Mouse (Mus musculus) heart, adult 2 months (tissue): ENCODE data around the gene Gm5849. TPM values are rescaled to one million over a fixed set of nuclear protein-coding genes. Genes with fewer than 3 reads are reported as not detected.
"Not testable (repeated sequence)": the region's sequence is repeated elsewhere in the genome, so short reads cannot be mapped to it uniquely, and the experiment has no call there.

Source experiments
- DNase-seq, 2 experiments: peaks; one replicate each; pipeline ENCODE4 v3.0.0; 2021
- H3K27ac ChIP-seq: fragments of 200-600 bp; 2 replicates; pipeline ENCODE4 v1.8.1; 2022
- H3K27me3 ChIP-seq: fragments of 200-500 bp; 2 replicates; pipeline ENCODE4 v1.6.1; 2012; ENCODE audit warnings: mild to moderate bottlenecking, low read length, inconsistent platforms, mixed read lengths; ENCODE audit not compliant: control insufficient read depth, insufficient read depth
- H3K36me3 ChIP-seq: fragments of 200-500 bp; 2 replicates; pipeline ENCODE4 v1.6.1; 2012; ENCODE audit warnings: low read length, inconsistent platforms; ENCODE audit not compliant: control insufficient read depth, insufficient read depth
- H3K4me1 ChIP-seq: fragments of 200-500 bp; 2 replicates; pipeline ENCODE4 v1.6.1; 2011; ENCODE audit warnings: low read length; ENCODE audit not compliant: control insufficient read depth, insufficient read depth
- H3K4me3 ChIP-seq: fragments of 200-600 bp; 2 replicates; pipeline ENCODE4 v1.8.1; 2022
- H3K79me2 ChIP-seq: fragments of 200-500 bp; replicated peaks from 2 replicates; pipeline ENCODE4 v1.6.1; 2012; ENCODE audit warnings: mild to moderate bottlenecking, inconsistent platforms, low read length, moderate library complexity, mixed read lengths; ENCODE audit not compliant: control insufficient read depth, insufficient read depth
- H3K9ac ChIP-seq: fragments of 200-500 bp; 2 replicates; pipeline ENCODE4 v1.6.1; 2012; ENCODE audit warnings: low read depth, mild to moderate bottlenecking, control low read depth, inconsistent platforms, low read length, mixed read lengths
- CTCF ChIP-seq: fragments of 200-600 bp; IDR thresholded peaks from 2 replicates; pipeline ENCODE4 v1.8.1; 2022; ENCODE audit warnings: antibody characterized with exemption, mild to moderate bottlenecking, moderate library complexity
- EP300 ChIP-seq: fragments of 200-500 bp; IDR thresholded peaks from 2 replicates; pipeline ENCODE4 v1.6.1; 2011; ENCODE audit warnings: low read depth, low read length, control low read depth; ENCODE audit not compliant: insufficient read depth
- POLR2A ChIP-seq: fragments of 200-500 bp; IDR thresholded peaks from 2 replicates; pipeline ENCODE4 v1.6.1; 2011; ENCODE audit warnings: mild to moderate bottlenecking, low read depth, low read length, control low read depth; ENCODE audit not compliant: insufficient read depth
- WGBS: fragments of 180-500 bp; shearing (Covaris S2); methylation state at CpG from one replicate; pipeline ENCODE4 v1.1.7; 2018; 5-methylcytosine and 5-hydroxymethylcytosine counted together
- intact Hi-C: fragments of 180-260 bp; cut with DNase I; formaldehyde crosslinking; loops from one replicate; pipeline ENCODE4 v1.15.1; 2025
- long read RNA-seq: library from polyadenylated mRNA; stranded (forward); transcript quantifications from one replicate; pipeline ENCODE4 v2.0.0, GENCODE M21; 2021
- polyA plus RNA-seq: library from polyadenylated mRNA; depleted of rRNA; stranded (reverse); fragments of >200 nt; gene quantifications from 2 replicates; pipeline ENCODE4 v1.2.3, GENCODE M21; 2012; rRNA removed
- total RNA-seq, 2 experiments: library from RNA; stranded (reverse); gene quantifications; 2 replicates each; pipeline ENCODE4 v1.2.3; 2021

Gm5849 gene
- total RNA-seq (not detected), polyA plus RNA-seq (not detected in 2 replicates)
- long read RNA-seq = 0 reads

GRCm38 (mm10) chr3:90777776-90778175 lies at the start of gene Gm5849:
Gene Gm5849 (minus strand): TSS chr3:90777876.
- H3K36me3 ChIP-seq, intact Hi-C loops, H3K9ac ChIP-seq, H3K4me1 ChIP-seq, H3K79me2 ChIP-seq, H3K4me3 ChIP-seq, DNase-seq, H3K27me3 ChIP-seq, H3K27ac ChIP-seq: not testable (repeated sequence)
- 78% methylated on average over 1 of the region's 1 CpGs for WGBS

DNA sequence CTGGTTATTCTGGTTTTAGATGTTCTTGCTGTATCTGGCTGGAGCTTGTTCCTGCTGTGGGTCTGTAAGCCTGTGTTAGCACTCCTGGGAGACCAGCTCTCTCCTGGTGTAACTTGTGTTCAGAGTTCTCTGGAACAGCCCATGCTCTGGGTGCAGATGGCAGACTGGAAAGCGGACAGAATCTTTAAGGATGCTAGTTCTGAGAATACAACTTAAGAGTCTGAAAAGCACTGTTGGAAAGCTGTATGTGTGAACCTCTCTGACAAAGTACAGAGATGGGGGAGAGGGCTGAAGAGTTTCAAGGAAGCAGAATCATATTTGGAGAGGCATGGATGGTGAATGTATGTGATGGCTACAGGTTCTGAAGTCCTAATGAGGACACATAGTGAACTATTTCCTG lies 28.0 kb downstream of the Gm5849 start:
- H3K36me3 ChIP-seq = no peaks in the 10 kb centered on the region
- H3K27ac ChIP-seq = no peak overlapping the region
- no peak for TF ChIP-seq EP300
- TF ChIP-seq CTCF = no peak
- no peak for TF ChIP-seq POLR2A
- no peaks in the 10 kb centered on the region for H3K4me1 ChIP-seq
- 88% methylated on average over 1 of the region's 1 CpGs for WGBS
- H3K27me3 ChIP-seq = no peaks in the 10 kb centered on the region
- no peak overlapping the region for H3K4me3 ChIP-seq
- DNase-seq = no peak
- H3K79me2 ChIP-seq = no peaks in the 10 kb centered on the region
- H3K9ac ChIP-seq = no peak overlapping the region
- intact Hi-C loops = no loop called here

DNA sequence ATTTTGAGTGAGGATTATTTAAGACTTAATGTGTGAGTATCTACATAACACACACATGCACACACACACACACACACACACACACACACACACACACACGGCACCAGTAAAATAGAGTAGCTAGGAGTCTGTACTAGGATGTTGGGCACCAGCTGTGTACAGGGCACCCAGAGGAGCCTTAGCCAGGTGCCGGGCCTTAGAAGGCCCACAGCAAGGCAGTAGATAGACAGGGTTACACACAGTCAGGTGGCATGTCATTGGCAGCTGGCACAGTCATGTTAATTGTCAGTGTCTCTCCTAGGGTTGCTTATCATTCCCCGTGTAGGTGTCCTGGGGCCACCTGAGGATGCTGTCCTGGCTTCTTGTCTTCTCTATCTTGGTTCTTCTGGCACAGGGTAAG lies 51.1 kb downstream of the Gm5849 start, which contains the start of gene Pglyrp4:
Pglyrp4 (plus strand) TSS at position 301 of the 400 bp plus-strand sequence.
- Histone ChIP-seq H3K79me2 (no peaks in the 10 kb centered on the region), H3K27ac (no peak within 1 kb of the TSS), H3K36me3 (no peaks in the 10 kb centered on the region), H3K9ac (no peak within 1 kb of the TSS), H3K27me3 (no peaks in the 10 kb centered on the region), H3K4me1 (no peaks in the 10 kb centered on the region), H3K4me3 (no peak within 1 kb of the TSS)
- 74% methylated on average over 3 of the region's 3 CpGs for WGBS
- DNase-seq = no peak
- TF ChIP-seq POLR2A (no peak), EP300 (no peak), CTCF (no peak)
- intact Hi-C loops = no loop called here

Other genes with a start within 250 kb of the Gm5849 start
- gene S100a16, start 240.6 kb downstream of the Gm5849 start, total RNA-seq = 10 to 100 TPM; 65.5 to 69.6 TPM
- 75.2 and 98.3 TPM in 2 replicates for gene S100a16, start 240.6 kb downstream of the Gm5849 start, polyA plus RNA-seq
- gene S100a3, start 217.3 kb downstream of the Gm5849 start, total RNA-seq = not detected
- gene S100a3, start 217.3 kb downstream of the Gm5849 start, polyA plus RNA-seq = 0.32 and 0.37 TPM in 2 replicates
- not detected for gene S100a2, start 187.6 kb downstream of the Gm5849 start, total RNA-seq
- gene S100a2, start 187.6 kb downstream of the Gm5849 start, polyA plus RNA-seq = not detected in 2 replicates
- not detected for gene Gm42674, start 176.0 kb downstream of the Gm5849 start, total RNA-seq
- gene Gm42674, start 176.0 kb downstream of the Gm5849 start, polyA plus RNA-seq = not detected in 2 replicates
- 10 to 100 TPM in 1 of 2 experiments, 1 to 10 TPM in 1; 9.9 to 11.4 TPM for gene S100a4, start 174.1 kb downstream of the Gm5849 start, total RNA-seq
- 20.4 and 26.3 TPM in 2 replicates for gene S100a4, start 174.1 kb downstream of the Gm5849 start, polyA plus RNA-seq
- gene S100a5, start 169.4 kb downstream of the Gm5849 start, total RNA-seq = not detected
- not detected in 2 replicates for gene S100a5, start 169.4 kb downstream of the Gm5849 start, polyA plus RNA-seq
- gene S100a6, start 165.0 kb downstream of the Gm5849 start, total RNA-seq = 10 to 100 TPM; 65.8 to 79.9 TPM
- gene S100a6, start 165.0 kb downstream of the Gm5849 start, polyA plus RNA-seq = 141 and 158 TPM in 2 replicates
- gene S100a7a, start 123.9 kb downstream of the Gm5849 start, total RNA-seq = under 1 TPM; 0.18 to 0.57 TPM
- gene S100a7a, start 123.9 kb downstream of the Gm5849 start, polyA plus RNA-seq = 0.29 and 1.0 TPM in 2 replicates
- gene S100a8, start 108.9 kb downstream of the Gm5849 start, total RNA-seq = 1 to 10 TPM in 1 of 2 experiments, not detected in 1; 7.7 TPM
- 4.6 and 6.6 TPM in 2 replicates for gene S100a8, start 108.9 kb downstream of the Gm5849 start, polyA plus RNA-seq
- 1 to 10 TPM; 1.5 to 9.2 TPM for gene S100a9, start 82.2 kb downstream of the Gm5849 start, total RNA-seq
- 6.2 and 7.0 TPM in 2 replicates for gene S100a9, start 82.2 kb downstream of the Gm5849 start, polyA plus RNA-seq
- not detected for gene Pglyrp4, start 51.0 kb downstream of the Gm5849 start, total RNA-seq
- gene Pglyrp4, start 51.0 kb downstream of the Gm5849 start, polyA plus RNA-seq = not detected in 2 replicates